Mouse (Mus musculus): ENCODE data around the gene Rac3. TPM values are rescaled to one million over a fixed set of nuclear protein-coding genes. Genes with fewer than 3 reads are reported as not detected.
"Not testable (repeated sequence)": the region's sequence is repeated elsewhere in the genome, so short reads cannot be mapped to it uniquely, and the experiment has no call there.

Rac3 gene
- polyA plus RNA-seq, 1 experiment from 2014 or later, result 1.9 TPM

GRCm38 (mm10) chr11:120749430-120749829 is 28.2 kb downstream of the Rac3 start:
- H3K27ac ChIP-seq (replicated peaks in 1 of 2; ENCODE audit: control insufficient read depth in 1 of 2, insufficient read depth in 1 of 2, low read depth in 2 of 2, low read length in 2 of 2), result no peak overlapping the region
- H3K9me3 ChIP-seq (ENCODE audit: control insufficient read depth, low read length), result no peaks in the 10 kb centered on the region
- H3K36me3 ChIP-seq (ENCODE audit: control insufficient read depth, insufficient read depth, low read length), result no peaks in the 10 kb centered on the region
- no peaks in the 10 kb centered on the region for H3K27me3 ChIP-seq (ENCODE audit: control insufficient read depth, insufficient read depth, low read length)
- no peak for ATAC-seq (ENCODE audit: insufficient number of reproducible peaks, insufficient read depth, low FRiP score, low read depth)
- no peak overlapping the region for H3K4me3 ChIP-seq (ENCODE audit: control insufficient read depth in 1 of 2, insufficient read depth in 1 of 2, low read depth in 1 of 2, low read length in 2 of 2)
- H3K4me2 ChIP-seq (ENCODE audit: low read length), result no peak overlapping the region
- H3K9ac ChIP-seq (ENCODE audit: low read length), result no peak overlapping the region
- 49% methylated on average over 8 of the region's 8 CpGs for WGBS
- no peaks in the 10 kb centered on the region for H3K4me1 ChIP-seq (ENCODE audit: control insufficient read depth in 2 of 2, insufficient read depth in 2 of 2, low read length in 2 of 2)

GRCm38 (mm10) chr11:120751606-120752005 is 30.3 kb downstream of the Rac3 start:
- 68% methylated on average over 4 of the region's 4 CpGs for WGBS
- Histone ChIP-seq H3K9ac (ENCODE audit: low read length) (no peak overlapping the region), H3K4me1 (ENCODE audit: control insufficient read depth in 2 of 2, insufficient read depth in 2 of 2, low read length in 2 of 2) (no peaks in the 10 kb centered on the region), H3K27ac (replicated peaks in 1 of 2; ENCODE audit: control insufficient read depth in 1 of 2, insufficient read depth in 1 of 2, low read depth in 2 of 2, low read length in 2 of 2) (no peak overlapping the region), H3K4me3 (ENCODE audit: control insufficient read depth in 1 of 2, insufficient read depth in 1 of 2, low read depth in 1 of 2, low read length in 2 of 2) (no peak overlapping the region), H3K36me3 (ENCODE audit: control insufficient read depth, insufficient read depth, low read length) (no peaks in the 10 kb centered on the region), H3K4me2 (ENCODE audit: low read length) (no peak overlapping the region), H3K27me3 (ENCODE audit: control insufficient read depth, insufficient read depth, low read length) (no peaks in the 10 kb centered on the region), H3K9me3 (ENCODE audit: control insufficient read depth, low read length) (no peaks in the 10 kb centered on the region)
- ATAC-seq (ENCODE audit: insufficient number of reproducible peaks, insufficient read depth, low FRiP score, low read depth), result no peak

- no peak overlapping the region for H3K27ac ChIP-seq (replicated peaks in 1 of 2; ENCODE audit: control insufficient read depth in 1 of 2, insufficient read depth in 1 of 2, low read depth in 2 of 2, low read length in 2 of 2)
- peaks cover 6 to 7% of the 10 kb centered on the region in 2 experiments for H3K4me1 ChIP-seq (ENCODE audit: control insufficient read depth in 2 of 2, insufficient read depth in 2 of 2, low read length in 2 of 2)
- no peak overlapping the region for H3K9ac ChIP-seq (ENCODE audit: low read length)
- no peak overlapping the region for H3K4me3 ChIP-seq (ENCODE audit: control insufficient read depth in 1 of 2, insufficient read depth in 1 of 2, low read depth in 1 of 2, low read length in 2 of 2)
- peaks cover 20% of the 10 kb centered on the region for H3K9me3 ChIP-seq (ENCODE audit: control insufficient read depth, low read length)
- no peak for ATAC-seq (ENCODE audit: insufficient number of reproducible peaks, insufficient read depth, low FRiP score, low read depth)
- no peaks in the 10 kb centered on the region for H3K36me3 ChIP-seq (ENCODE audit: control insufficient read depth, insufficient read depth, low read length)
- WGBS, result 64% methylated on average over 9 of the region's 9 CpGs
- peaks cover 16% of the 10 kb centered on the region; the same call in 1 of the 2 replicates for H3K27me3 ChIP-seq (ENCODE audit: control insufficient read depth, insufficient read depth, low read length)
- no peak overlapping the region for H3K4me2 ChIP-seq (ENCODE audit: low read length)
Measured at GRCm38 (mm10) chr11:120760236-120760635, 39.0 kb downstream of the Rac3 start.

- Histone ChIP-seq H3K9ac (ENCODE audit: low read length) (peak overlapping the region; percentile 47), H3K27me3 (ENCODE audit: control insufficient read depth, insufficient read depth, low read length) (peaks cover 22% of the 10 kb centered on the region; the same call in 1 of the 2 replicates), H3K9me3 (ENCODE audit: control insufficient read depth, low read length) (peaks cover 17% of the 10 kb centered on the region), H3K4me2 (ENCODE audit: low read length) (peak overlapping the region; percentile 41), H3K27ac (replicated peaks in 1 of 2; ENCODE audit: control insufficient read depth in 1 of 2, insufficient read depth in 1 of 2, low read depth in 2 of 2, low read length in 2 of 2) (no peak overlapping the region), H3K36me3 (ENCODE audit: control insufficient read depth, insufficient read depth, low read length) (no peaks in the 10 kb centered on the region), H3K4me1 (ENCODE audit: control insufficient read depth in 2 of 2, insufficient read depth in 2 of 2, low read length in 2 of 2) (peaks cover 6 to 7% of the 10 kb centered on the region in 2 experiments), H3K4me3 (ENCODE audit: control insufficient read depth in 1 of 2, insufficient read depth in 1 of 2, low read depth in 1 of 2, low read length in 2 of 2) (no peak overlapping the region)
- 51% methylated on average over 14 of the region's 14 CpGs for WGBS
- no peak for ATAC-seq (ENCODE audit: insufficient number of reproducible peaks, insufficient read depth, low FRiP score, low read depth)
Measured at GRCm38 (mm10) chr11:120761811-120762671, 40.8 kb downstream of the Rac3 start.

- 11% methylated on average over 14 of the region's 14 CpGs for WGBS
- not testable (repeated sequence) for ATAC-seq (ENCODE audit: insufficient number of reproducible peaks, insufficient read depth, low FRiP score, low read depth); H3K4me1 ChIP-seq (ENCODE audit: control insufficient read depth in 2 of 2, insufficient read depth in 2 of 2, low read length in 2 of 2); H3K4me3 ChIP-seq (ENCODE audit: control insufficient read depth in 1 of 2, insufficient read depth in 1 of 2, low read depth in 1 of 2, low read length in 2 of 2); H3K27ac ChIP-seq (replicated peaks in 1 of 2; ENCODE audit: control insufficient read depth in 1 of 2, insufficient read depth in 1 of 2, low read depth in 2 of 2, low read length in 2 of 2); H3K36me3 ChIP-seq (ENCODE audit: control insufficient read depth, insufficient read depth, low read length)
- H3K9me3 ChIP-seq (ENCODE audit: control insufficient read depth, low read length), result peaks cover 16% of the 10 kb centered on the region
- H3K27me3 ChIP-seq (ENCODE audit: control insufficient read depth, insufficient read depth, low read length), result peaks cover 22% of the 10 kb centered on the region; the same call in 1 of the 2 replicates
- peak within 1 kb of the TSS; percentile 41 for H3K4me2 ChIP-seq (ENCODE audit: low read length)
- H3K9ac ChIP-seq (ENCODE audit: low read length), result peak within 1 kb of the TSS; percentile 47
Measured at GRCm38 (mm10) chr11:120762672-120763041, 41.4 kb downstream of the Rac3 start, which contains the start of gene Hmga1b. Hmga1b (plus strand) TSS chr11:120762794.

GRCm38 (mm10) chr11:120763121-120763999 is 42.1 kb downstream of the Rac3 start:
- WGBS, result 16% methylated on average over 6 of the region's 23 CpGs
- H3K27ac ChIP-seq (replicated peaks in 1 of 2; ENCODE audit: control insufficient read depth in 1 of 2, insufficient read depth in 1 of 2, low read depth in 2 of 2, low read length in 2 of 2); H3K9ac ChIP-seq (ENCODE audit: low read length); ATAC-seq (ENCODE audit: insufficient number of reproducible peaks, insufficient read depth, low FRiP score, low read depth); H3K36me3 ChIP-seq (ENCODE audit: control insufficient read depth, insufficient read depth, low read length); H3K4me3 ChIP-seq (ENCODE audit: control insufficient read depth in 1 of 2, insufficient read depth in 1 of 2, low read depth in 1 of 2, low read length in 2 of 2); H3K9me3 ChIP-seq (ENCODE audit: control insufficient read depth, low read length); H3K4me1 ChIP-seq (ENCODE audit: control insufficient read depth in 2 of 2, insufficient read depth in 2 of 2, low read length in 2 of 2): not testable (repeated sequence)
- H3K27me3 ChIP-seq (ENCODE audit: control insufficient read depth, insufficient read depth, low read length), result peaks cover 22% of the 10 kb centered on the region; the same call in 1 of the 2 replicates
- H3K4me2 ChIP-seq (ENCODE audit: low read length), result peak overlapping the region; percentile 41

GRCm38 (mm10) chr11:120767023-120767422 is 45.8 kb downstream of the Rac3 start:
- not testable (repeated sequence) for H3K4me3 ChIP-seq (ENCODE audit: control insufficient read depth in 1 of 2, insufficient read depth in 1 of 2, low read depth in 1 of 2, low read length in 2 of 2); H3K4me2 ChIP-seq (ENCODE audit: low read length); H3K9me3 ChIP-seq (ENCODE audit: control insufficient read depth, low read length); H3K9ac ChIP-seq (ENCODE audit: low read length); ATAC-seq (ENCODE audit: insufficient number of reproducible peaks, insufficient read depth, low FRiP score, low read depth); H3K4me1 ChIP-seq (ENCODE audit: control insufficient read depth in 2 of 2, insufficient read depth in 2 of 2, low read length in 2 of 2); H3K27ac ChIP-seq (replicated peaks in 1 of 2; ENCODE audit: control insufficient read depth in 1 of 2, insufficient read depth in 1 of 2, low read depth in 2 of 2, low read length in 2 of 2); H3K36me3 ChIP-seq (ENCODE audit: control insufficient read depth, insufficient read depth, low read length)
- 43% methylated on average over 4 of the region's 7 CpGs for WGBS
- peaks cover 16% of the 10 kb centered on the region; the same call in 1 of the 2 replicates for H3K27me3 ChIP-seq (ENCODE audit: control insufficient read depth, insufficient read depth, low read length)

Data from heart, embryonic 14.5 days (tissue).